Mouse (Mus musculus): ENCODE results near the gene Ifna14.
A peak's percentile ranks its signal among the peaks of the same experiment; 100 is the strongest.
"Not testable (repeated sequence)": the region's sequence is repeated elsewhere in the genome, so short reads cannot be mapped to it uniquely, and the experiment has no call there.

Gene Ifna14

GRCm38 (mm10) chr4:88571698-88572097, at the start of gene Ifna14:
TSS of gene Ifna14 (minus strand) at chr4:88571798.
- no peak for DNase-seq (ENCODE audit: low read depth, low spot score)

- DNase-seq (ENCODE audit: low read depth, low spot score) = no peak
Measured at GRCm38 (mm10) chr4:88603276-88603675, 31.7 kb upstream of the Ifna14 start, which contains the start of gene Ifna12. TSS of gene Ifna12 (minus strand) at chr4:88603376.

GRCm38 (mm10) chr4:88592285-88592684, 20.7 kb upstream of the Ifna14 start, which contains the start of gene Ifna9:
TSS of gene Ifna9 (minus strand) at chr4:88592385.
- no peak for DNase-seq (ENCODE audit: low read depth, low spot score)

- DNase-seq (ENCODE audit: low read depth, low spot score) = no peak
Measured at GRCm38 (mm10) chr4:88561791-88562190, 9.8 kb downstream of the Ifna14 start.

- DNase-seq (ENCODE audit: low read depth, low spot score) = not testable (repeated sequence)
Measured at GRCm38 (mm10) chr4:88558145-88558544, 13.5 kb downstream of the Ifna14 start, which contains the start of gene Ifna15. TSS of gene Ifna15 (minus strand) at chr4:88558245.

GRCm38 (mm10) chr4:88550161-88550945, 21.2 kb downstream of the Ifna14 start:
- peak; percentile 50 for DNase-seq (ENCODE audit: low read depth, low spot score)

- no peak for DNase-seq (ENCODE audit: low read depth, low spot score)
Measured at GRCm38 (mm10) chr4:88547986-88548385, 23.6 kb downstream of the Ifna14 start.

GRCm38 (mm10) chr4:88543649-88544234, 27.9 kb downstream of the Ifna14 start:
- peak; percentile 45 for DNase-seq (ENCODE audit: low read depth, low spot score)

- DNase-seq (ENCODE audit: low read depth, low spot score) = no peak
Measured at GRCm38 (mm10) chr4:88537328-88537727, 34.3 kb downstream of the Ifna14 start.

- no peak for DNase-seq (ENCODE audit: low read depth, low spot score)
Measured at GRCm38 (mm10) chr4:88536640-88537039, 35.0 kb downstream of the Ifna14 start.

- no peak for DNase-seq (ENCODE audit: low read depth, low spot score)
Measured at GRCm38 (mm10) chr4:88535742-88536141, 35.9 kb downstream of the Ifna14 start.

- no peak for DNase-seq (ENCODE audit: low read depth, low spot score)
Measured at GRCm38 (mm10) chr4:88534903-88535302, 36.7 kb downstream of the Ifna14 start.

GRCm38 (mm10) chr4:88533499-88533898, 38.1 kb downstream of the Ifna14 start:
- DNase-seq (ENCODE audit: low read depth, low spot score) = no peak

GRCm38 (mm10) chr4:88530892-88531291, 40.7 kb downstream of the Ifna14 start:
- no peak for DNase-seq (ENCODE audit: low read depth, low spot score)

- no peak for DNase-seq (ENCODE audit: low read depth, low spot score)
Measured at GRCm38 (mm10) chr4:88530271-88530670, 41.3 kb downstream of the Ifna14 start.

GRCm38 (mm10) chr4:88526379-88527049, 45.1 kb downstream of the Ifna14 start:
- DNase-seq (ENCODE audit: low read depth, low spot score) = no peak

- no peak for DNase-seq (ENCODE audit: low read depth, low spot score)
Measured at GRCm38 (mm10) chr4:88525393-88525792, 46.2 kb downstream of the Ifna14 start.

- DNase-seq (ENCODE audit: low read depth, low spot score) = no peak
Measured at GRCm38 (mm10) chr4:88523241-88523640, 48.4 kb downstream of the Ifna14 start.

GRCm38 (mm10) chr4:88522674-88523073, 48.9 kb downstream of the Ifna14 start, which contains the start of gene Ifnb1:
TSS of gene Ifnb1 (minus strand) at chr4:88522774.
- no peak for DNase-seq (ENCODE audit: low read depth, low spot score)

Measured in retina, adult 2 months (tissue).